Mouse (Mus musculus) myocyte (in vitro differentiated cells): ENCODE data around the gene Srms.

ENCODE experiments used
- E2F4 ChIP-seq: IDR thresholded peaks from one replicate; pipeline ENCODE4 v1.6.1; 2011; ENCODE audit warnings: mild to moderate bottlenecking, control low read depth, moderate library complexity; ENCODE audit not compliant: insufficient read depth
- POLR2A ChIP-seq: IDR thresholded peaks from one replicate; pipeline ENCODE4 v1.6.1; 2011; ENCODE audit warnings: low read depth, mild to moderate bottlenecking, control low read depth, moderate library complexity; ENCODE audit not compliant: insufficient read length
- TCF12 ChIP-seq: IDR thresholded peaks from one replicate; pipeline ENCODE4 v1.6.1; 2011; ENCODE audit warnings: mild to moderate bottlenecking, control low read depth; ENCODE audit not compliant: poor library complexity, insufficient read depth, severe bottlenecking

DNA sequence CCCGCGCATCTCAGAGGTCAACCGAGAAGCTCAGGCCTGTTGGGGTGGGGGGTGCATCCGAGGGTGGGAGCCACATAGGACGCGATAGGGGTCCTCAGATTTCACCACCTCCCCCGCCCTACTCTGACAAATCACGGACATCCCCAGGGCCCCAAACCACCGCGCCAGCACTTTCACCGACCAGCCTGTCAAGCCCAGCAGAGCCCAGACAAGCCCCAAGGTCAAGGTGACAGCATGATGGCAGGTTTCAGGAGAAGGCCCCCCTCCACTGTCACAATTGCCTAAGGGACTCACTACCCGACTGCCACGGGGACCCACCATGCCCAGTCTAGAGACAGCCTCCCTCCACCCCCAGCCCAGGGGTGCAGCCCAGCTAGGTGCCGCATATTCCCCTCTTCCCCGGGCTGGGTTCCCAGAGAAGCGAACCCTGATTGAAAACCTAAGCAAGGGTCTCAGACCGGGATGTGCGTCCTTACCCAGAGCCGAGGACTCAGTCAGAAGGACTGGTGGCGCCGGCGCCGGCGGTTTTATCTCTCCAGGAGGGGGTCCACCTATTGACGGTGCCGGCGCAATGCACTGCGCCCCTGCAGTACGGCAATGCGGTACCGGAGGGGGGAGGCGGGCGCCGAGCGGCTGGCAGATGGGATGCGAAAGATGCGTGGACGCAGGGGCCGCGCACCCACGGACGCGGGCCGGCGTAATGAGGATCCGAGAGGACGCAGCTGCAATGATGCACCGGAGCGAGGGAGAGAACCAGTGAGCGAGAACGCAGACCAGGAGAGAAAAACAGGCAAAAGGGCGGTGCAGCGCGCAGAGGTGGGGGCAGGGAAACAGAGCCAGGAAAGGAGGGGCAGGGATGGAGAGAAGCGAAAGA, 56.5 kb downstream of the Srms start, which contains the start of gene Eef1a2:
- no peak for TF ChIP-seq E2F4
- no peak for TF ChIP-seq POLR2A
- no peak for TF ChIP-seq TCF12
